Mouse (Mus musculus) thymus, adult 2 months (tissue): ENCODE measurements around the gene Gm20696. TPM values are rescaled to one million over a fixed set of nuclear protein-coding genes. Genes with fewer than 3 reads are reported as not detected.

ENCODE experiments used
- DNase-seq: peaks from one replicate; pipeline ENCODE4 v3.0.0; 2021
- H3K27ac ChIP-seq: fragments of 200-500 bp; 2 replicates; pipeline ENCODE4 v1.5.1; 2012; ENCODE audit warnings: low read length, control low read depth; ENCODE audit not compliant: control insufficient read depth, insufficient read depth
- H3K27me3 ChIP-seq: fragments of 200-500 bp; 2 replicates; pipeline ENCODE4 v1.6.1; 2012; ENCODE audit warnings: mild to moderate bottlenecking, low read length, moderate library complexity, mixed read lengths; ENCODE audit not compliant: control insufficient read depth, insufficient read depth
- H3K36me3 ChIP-seq: fragments of 200-500 bp; 2 replicates; pipeline ENCODE4 v1.6.1; 2012; ENCODE audit warnings: mild to moderate bottlenecking, low read length, moderate library complexity; ENCODE audit not compliant: control insufficient read depth, insufficient read depth
- H3K4me1 ChIP-seq: fragments of 200-500 bp; replicated peaks from 2 replicates; pipeline ENCODE4 v1.6.1; 2012; ENCODE audit warnings: low read length; ENCODE audit not compliant: control insufficient read depth, insufficient read depth
- H3K4me3 ChIP-seq: fragments of 200-500 bp; 2 replicates; pipeline ENCODE4 v1.5.1; 2012; ENCODE audit warnings: mild to moderate bottlenecking, low read length, control low read depth, moderate library complexity; ENCODE audit not compliant: control insufficient read depth, insufficient read depth
- CTCF ChIP-seq: fragments of 200-500 bp; IDR thresholded peaks from 2 replicates; pipeline ENCODE4 v1.5.1; 2012; ENCODE audit warnings: mild to moderate bottlenecking, control low read depth, low read length, moderate library complexity, borderline replicate concordance; ENCODE audit not compliant: control insufficient read depth, poor library complexity, insufficient read depth; ENCODE audit errors: extremely low read depth
- POLR2A ChIP-seq: fragments of 200-500 bp; IDR thresholded peaks from 2 replicates; pipeline ENCODE4 v1.6.1; 2012; ENCODE audit warnings: mild to moderate bottlenecking, low read length, control low read depth, moderate library complexity; ENCODE audit not compliant: control insufficient read depth, poor library complexity, insufficient read depth; ENCODE audit errors: extremely low read depth
- WGBS: fragments of 180-500 bp; shearing (Covaris S2); methylation state at CpG from one replicate; pipeline ENCODE4 v1.1.7; 2018; 5-methylcytosine and 5-hydroxymethylcytosine counted together
- polyA plus RNA-seq: library from polyadenylated mRNA; depleted of rRNA; stranded (reverse); fragments of >200 nt; gene quantifications from 2 replicates; pipeline ENCODE4 v1.2.3, GENCODE M21; 2012

The Gm20696 gene
- polyA plus RNA-seq, 1 experiment: 3.3 TPM

DNA sequence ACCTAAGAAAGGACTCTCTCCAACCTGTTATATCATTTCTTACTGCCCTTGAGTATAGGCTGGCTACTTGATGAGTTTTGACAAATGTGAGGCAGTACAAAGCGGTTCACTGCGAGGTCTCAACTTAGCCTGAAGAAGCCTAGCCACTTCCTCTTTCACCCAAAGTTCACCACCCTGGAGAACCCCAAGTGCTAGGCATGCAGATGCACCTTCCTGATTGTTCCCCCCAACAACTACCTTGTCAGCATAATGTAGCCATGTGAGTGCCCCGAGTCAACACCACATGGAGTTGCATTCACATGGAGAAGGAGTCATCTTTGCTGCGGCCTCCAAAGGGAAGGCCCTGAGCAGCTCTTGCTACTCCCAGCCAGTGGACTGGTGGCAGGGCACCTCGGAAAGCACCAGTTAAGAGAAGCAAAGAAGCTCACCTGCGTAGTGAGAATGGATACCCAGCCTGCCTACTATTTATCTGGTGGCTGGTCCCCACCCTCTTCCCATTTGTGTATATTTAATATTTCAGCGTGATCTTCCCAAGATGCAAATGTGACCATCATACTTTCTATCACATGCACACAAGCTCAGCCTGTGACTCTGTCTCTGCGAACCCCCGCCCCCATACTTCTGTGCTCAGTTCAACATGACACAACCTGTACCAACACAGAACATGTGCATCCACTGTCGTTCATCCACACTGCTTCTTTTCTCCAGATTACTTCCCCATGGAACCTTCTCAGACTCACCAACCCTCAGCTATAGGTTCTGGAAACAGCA, 424.8 kb downstream of the Gm20696 start:
- TF ChIP-seq POLR2A: no peak
- no peak for TF ChIP-seq CTCF
- Histone ChIP-seq H3K27me3 (no peaks in the 10 kb centered on the region), H3K4me1 (peaks cover 7% of the 10 kb centered on the region), H3K4me3 (no peak overlapping the region), H3K36me3 (no peaks in the 10 kb centered on the region), H3K27ac (no peak overlapping the region)
- DNase-seq: peak; percentile 39
- 50% methylated on average over 10 of the region's 10 CpGs for WGBS

DNA sequence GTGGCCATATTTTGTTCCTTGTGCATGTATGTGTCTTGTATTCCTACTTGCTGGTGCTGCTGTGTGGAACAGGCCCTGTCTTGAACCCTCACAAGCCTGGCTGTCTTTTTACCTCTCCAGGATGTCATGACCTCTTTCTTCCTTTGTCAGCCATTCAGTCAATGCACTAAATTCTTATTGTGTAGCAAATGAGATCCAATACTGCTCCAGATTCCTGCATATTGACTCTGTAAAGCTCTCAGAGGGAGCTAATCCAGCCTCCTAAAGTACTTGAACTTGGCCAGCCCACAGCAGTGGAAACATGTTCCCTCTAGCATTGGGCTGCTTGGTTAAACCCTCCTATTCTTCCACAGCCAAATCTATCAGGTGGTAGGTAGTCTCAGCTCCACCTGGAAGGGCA, 425.8 kb downstream of the Gm20696 start:
- TF ChIP-seq CTCF (no peak), POLR2A (no peak)
- DNase-seq: no peak
- no peak overlapping the region for H3K27ac ChIP-seq
- no peaks in the 10 kb centered on the region for H3K27me3 ChIP-seq
- no peak overlapping the region for H3K4me3 ChIP-seq
- H3K4me1 ChIP-seq: peaks cover 7% of the 10 kb centered on the region
- H3K36me3 ChIP-seq: no peaks in the 10 kb centered on the region

DNA sequence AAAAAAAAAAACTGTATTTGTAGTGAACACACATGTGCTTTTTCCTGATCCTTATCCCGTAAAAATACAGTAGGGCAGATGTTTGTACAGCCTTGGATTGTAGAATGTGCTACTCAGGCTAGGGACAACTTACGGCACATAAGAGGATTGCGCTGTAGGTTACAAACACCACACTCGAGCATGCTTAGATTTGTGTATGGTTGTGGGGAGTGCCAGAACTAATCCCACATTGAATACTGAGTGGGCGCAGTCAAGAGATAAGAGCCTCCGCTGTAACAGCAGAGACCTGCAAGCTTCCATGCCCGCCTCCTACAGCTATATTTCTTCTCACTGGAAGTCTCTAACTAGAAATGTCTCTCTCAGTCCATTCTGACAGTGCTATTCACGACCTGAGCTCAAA, 431.0 kb downstream of the Gm20696 start:
- WGBS: 95% methylated on average over 8 of the region's 8 CpGs
- H3K36me3 ChIP-seq: no peaks in the 10 kb centered on the region
- H3K27me3 ChIP-seq: no peaks in the 10 kb centered on the region
- no peaks in the 10 kb centered on the region for H3K4me1 ChIP-seq
- DNase-seq: no peak
- H3K27ac ChIP-seq: no peak overlapping the region
- no peak overlapping the region for H3K4me3 ChIP-seq
- TF ChIP-seq POLR2A: no peak
- TF ChIP-seq CTCF: no peak

GRCm38 (mm10) chr6:99233411-99233810, 433.2 kb downstream of the Gm20696 start:
- no peak overlapping the region for H3K4me3 ChIP-seq
- no peak overlapping the region for H3K27ac ChIP-seq
- H3K4me1 ChIP-seq: no peaks in the 10 kb centered on the region
- TF ChIP-seq POLR2A (no peak), CTCF (no peak)
- no peak for DNase-seq
- 97% methylated on average over 10 of the region's 10 CpGs for WGBS
- H3K27me3 ChIP-seq: no peaks in the 10 kb centered on the region
- H3K36me3 ChIP-seq: no peaks in the 10 kb centered on the region

- Histone ChIP-seq H3K4me1 (no peaks in the 10 kb centered on the region), H3K4me3 (no peak overlapping the region), H3K36me3 (no peaks in the 10 kb centered on the region), H3K27me3 (no peaks in the 10 kb centered on the region), H3K27ac (no peak overlapping the region)
- TF ChIP-seq CTCF: no peak
- no peak for TF ChIP-seq POLR2A
- WGBS: 95% methylated on average over 6 of the region's 6 CpGs
- DNase-seq: no peak
Measured at GRCm38 (mm10) chr6:99228336-99228870, 438.2 kb downstream of the Gm20696 start.

GRCm38 (mm10) chr6:99221147-99221546, 445.4 kb downstream of the Gm20696 start:
- no peak for DNase-seq
- H3K27ac ChIP-seq: no peak overlapping the region
- peaks cover 5% of the 10 kb centered on the region; the same call in 1 of the 2 replicates for H3K4me1 ChIP-seq
- no peak overlapping the region for H3K4me3 ChIP-seq
- no peaks in the 10 kb centered on the region for H3K36me3 ChIP-seq
- WGBS: 94% methylated on average over 5 of the region's 5 CpGs
- TF ChIP-seq CTCF: no peak
- TF ChIP-seq POLR2A: no peak
- H3K27me3 ChIP-seq: no peaks in the 10 kb centered on the region

DNA sequence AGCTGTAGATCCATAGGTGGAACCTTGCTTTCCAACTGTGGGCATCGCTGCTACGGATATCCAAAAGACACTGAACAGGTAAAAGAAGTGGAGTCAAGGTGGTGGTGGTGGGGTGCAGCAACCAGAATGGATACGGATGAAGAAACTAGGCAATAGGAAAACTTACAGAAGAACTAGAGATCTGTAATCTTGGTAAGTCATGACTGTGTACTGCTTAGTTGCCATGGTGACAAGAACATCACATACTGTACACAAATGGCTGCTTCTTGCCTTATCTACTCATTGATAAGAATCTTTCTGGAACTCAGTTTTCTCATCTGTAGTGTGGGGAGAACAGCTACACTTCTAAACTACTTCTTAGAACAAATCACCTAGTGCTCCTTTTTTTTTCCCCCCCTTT, 446.1 kb downstream of the Gm20696 start:
- Histone ChIP-seq H3K4me1 (peaks cover 5% of the 10 kb centered on the region; the same call in 1 of the 2 replicates), H3K4me3 (no peak overlapping the region), H3K36me3 (no peaks in the 10 kb centered on the region), H3K27ac (no peak overlapping the region), H3K27me3 (no peaks in the 10 kb centered on the region)
- WGBS: 98% methylated on average over 3 of the region's 3 CpGs
- TF ChIP-seq CTCF: no peak
- TF ChIP-seq POLR2A: no peak
- DNase-seq: no peak
